Mouse (Mus musculus): ENCODE measurements around the gene Car14.
"Not testable (repeated sequence)": the region's sequence is repeated elsewhere in the genome, so short reads cannot be mapped to it uniquely, and the experiment has no call there.

Car14 gene

DNA sequence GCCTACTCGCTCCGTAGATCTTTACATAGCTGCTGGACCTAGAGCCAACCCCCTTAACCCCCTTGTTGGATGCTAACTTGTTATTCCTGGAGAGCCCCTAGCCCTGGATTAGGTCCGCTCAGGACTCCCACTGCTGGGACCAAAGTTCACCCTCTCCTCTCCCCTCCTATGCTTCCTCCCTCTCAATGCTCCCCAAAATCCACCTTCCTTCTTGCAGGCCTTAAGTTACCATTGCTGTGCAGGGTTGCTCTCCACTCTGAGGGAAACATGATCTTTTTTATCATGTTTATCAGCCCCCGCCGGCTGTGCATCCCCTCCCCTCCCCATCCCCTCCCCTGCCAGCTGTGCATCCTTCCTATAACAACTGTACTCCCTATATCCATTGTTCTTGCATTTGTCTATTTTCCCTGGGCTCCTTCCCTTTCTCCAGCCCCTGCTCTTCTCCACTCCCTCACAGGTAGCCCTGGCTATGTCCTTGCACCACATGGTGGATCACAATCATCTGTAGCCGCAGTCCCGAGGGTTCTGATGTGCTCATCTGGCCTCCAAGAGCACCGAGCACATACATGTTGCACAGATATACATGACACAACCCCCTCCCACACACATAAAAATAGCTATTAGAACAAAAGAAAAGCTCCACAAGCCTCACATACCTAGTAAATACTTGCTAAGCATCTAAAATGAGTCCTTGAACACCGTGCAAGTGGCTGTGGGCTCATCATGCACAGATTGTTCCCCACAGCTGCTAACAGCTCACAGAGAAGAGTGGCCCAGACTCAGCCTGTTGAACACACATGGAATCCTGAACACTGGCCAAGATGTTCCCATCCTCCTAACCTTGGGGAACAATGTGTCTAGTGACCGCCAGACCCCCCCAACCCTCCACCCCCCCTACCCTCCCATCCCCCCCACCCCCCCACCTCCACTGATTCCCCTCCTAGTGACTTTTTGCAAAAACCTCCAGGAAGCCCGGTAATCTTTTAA lies 12.1 kb downstream of the Car14 start:
- DNase-seq (ENCODE audit: low spot score in 2 of 2), result no peak

DNA sequence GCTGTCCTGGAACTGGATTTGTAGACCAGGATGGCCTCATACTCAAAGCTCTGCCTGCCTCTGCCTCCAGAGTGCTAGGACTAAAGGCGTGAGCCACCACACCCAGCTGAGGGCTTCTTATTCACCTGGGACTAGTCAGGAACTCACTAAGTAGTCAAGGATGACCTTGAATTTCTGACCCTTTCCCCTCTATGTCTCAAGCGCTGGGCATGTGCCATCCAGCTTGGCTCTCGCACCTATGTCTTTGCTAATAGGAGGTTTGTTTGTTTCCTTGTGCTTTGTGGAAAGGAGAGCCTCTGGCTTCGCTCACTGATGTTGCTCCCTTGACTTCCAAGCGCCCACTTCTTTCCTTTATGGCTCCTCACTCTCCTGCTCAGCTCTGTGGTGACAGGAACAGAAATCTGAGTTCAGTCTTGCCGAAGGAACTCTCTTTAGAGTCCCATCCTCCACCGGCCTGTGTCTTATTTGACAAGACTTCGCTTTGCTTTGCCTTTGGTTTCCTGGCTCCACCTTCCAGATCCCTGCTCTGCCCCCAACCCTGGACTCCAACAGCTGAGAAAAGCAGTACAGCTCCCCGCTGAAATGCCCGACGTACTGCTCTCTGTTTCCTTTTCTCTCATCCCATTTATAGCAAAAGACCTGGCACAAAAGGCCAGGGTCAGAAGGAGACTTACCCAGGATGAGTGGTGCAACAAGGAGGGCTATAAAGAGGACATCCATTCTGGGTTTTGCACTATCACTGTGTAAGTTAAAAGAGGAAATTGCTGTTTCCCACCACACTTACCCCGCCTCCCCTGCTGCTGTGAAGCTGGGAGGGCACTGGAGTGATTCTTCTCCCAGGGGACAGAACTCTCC lies 13.1 kb downstream of the Car14 start, which contains the start of gene BC028528:
BC028528 (minus strand) TSS at position 795 of the 855 bp plus-strand sequence.
- peak; percentile 84 to 86 for DNase-seq (ENCODE audit: low spot score in 2 of 2)

DNA sequence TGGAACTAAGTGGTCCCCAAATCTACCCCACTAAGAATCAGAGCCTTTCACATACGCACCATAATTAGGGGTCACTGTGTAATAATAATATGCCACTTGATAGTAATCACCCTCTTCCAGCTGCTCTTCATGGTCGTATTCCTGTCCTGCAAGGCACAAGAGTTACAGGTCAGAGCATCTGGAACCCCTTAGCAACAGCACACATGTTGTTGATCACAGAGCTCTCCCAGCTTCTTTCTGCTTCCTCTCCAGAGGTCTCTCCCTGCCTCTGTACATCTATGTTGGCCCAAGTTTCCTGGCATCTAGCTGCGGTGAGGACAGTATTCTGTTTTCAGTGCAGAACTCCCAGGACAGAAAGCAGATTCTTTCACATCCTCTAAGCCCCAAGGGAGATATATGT lies 14.8 kb downstream of the Car14 start:
- no peak for DNase-seq (ENCODE audit: low spot score in 2 of 2)

DNA sequence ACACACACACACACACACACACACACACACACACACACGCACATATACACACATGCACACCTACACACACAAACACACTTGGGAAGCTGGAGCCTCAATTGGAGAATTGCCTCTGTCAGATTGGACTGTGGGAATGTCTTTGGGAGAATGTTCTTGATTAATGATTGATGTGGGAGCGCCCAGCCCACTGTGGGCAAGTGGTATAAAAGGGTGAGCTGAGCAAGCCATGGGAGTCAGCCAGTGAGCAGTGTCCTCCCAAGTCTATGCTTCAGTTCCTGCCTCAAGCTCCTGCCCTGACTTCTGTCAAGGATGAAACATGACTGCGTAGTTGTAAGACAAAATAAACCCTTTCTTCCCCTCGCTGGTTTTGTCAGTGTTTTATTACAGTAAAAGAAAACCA lies 16.9 kb downstream of the Car14 start:
- no peak for DNase-seq (ENCODE audit: low spot score in 2 of 2)

DNA sequence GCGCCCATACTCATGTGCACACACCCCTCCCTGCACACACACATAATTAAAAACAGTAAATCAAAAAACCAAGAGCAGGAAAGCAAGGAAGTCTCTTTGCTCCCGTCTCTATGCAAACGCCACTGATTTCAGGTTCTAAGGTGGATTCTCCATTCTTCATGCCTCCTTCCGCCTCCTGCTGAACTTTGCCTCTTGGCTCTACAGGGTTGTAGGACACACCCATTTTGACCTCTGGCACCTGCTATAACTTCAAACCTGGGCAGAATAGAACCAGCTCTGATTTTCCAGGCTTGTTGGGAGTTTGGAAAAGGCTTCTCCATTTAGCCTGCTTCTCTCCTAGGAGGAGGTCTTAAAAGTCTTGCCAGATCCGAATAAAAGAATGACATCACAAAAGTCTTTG lies 20.1 kb downstream of the Car14 start:
- DNase-seq (ENCODE audit: low spot score in 2 of 2), result no peak

DNA sequence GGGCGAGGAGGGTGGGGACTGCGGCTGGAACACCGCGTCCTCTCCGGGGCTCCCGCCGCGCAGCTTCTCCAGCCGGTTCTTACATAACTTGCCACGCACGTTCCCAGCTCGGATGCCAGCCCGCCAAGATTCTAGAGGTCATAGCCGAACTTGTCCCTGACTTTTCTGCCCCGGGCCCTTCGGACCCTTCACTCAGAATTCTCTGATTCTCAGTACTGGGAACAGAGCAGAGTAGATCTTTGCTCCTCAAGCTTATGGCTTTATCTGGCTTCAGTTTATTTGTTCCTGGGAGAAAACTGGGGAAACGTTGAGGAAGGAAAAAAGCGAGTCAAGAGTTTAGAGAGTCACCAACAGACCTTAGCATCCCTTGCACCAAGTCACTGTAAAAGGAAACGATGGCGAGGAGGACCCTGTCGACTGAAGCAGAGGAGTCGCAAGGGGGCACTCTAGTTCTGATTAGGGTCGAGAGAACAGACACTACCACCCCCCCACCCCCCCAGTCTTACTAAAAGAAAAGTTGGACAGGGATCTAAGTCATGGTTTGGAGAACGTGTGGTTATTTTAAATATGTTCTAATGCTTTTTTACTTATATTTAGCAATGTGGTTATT lies 21.6 kb downstream of the Car14 start:
- DNase-seq (ENCODE audit: low spot score in 2 of 2), result peak; percentile 67 to 75

DNA sequence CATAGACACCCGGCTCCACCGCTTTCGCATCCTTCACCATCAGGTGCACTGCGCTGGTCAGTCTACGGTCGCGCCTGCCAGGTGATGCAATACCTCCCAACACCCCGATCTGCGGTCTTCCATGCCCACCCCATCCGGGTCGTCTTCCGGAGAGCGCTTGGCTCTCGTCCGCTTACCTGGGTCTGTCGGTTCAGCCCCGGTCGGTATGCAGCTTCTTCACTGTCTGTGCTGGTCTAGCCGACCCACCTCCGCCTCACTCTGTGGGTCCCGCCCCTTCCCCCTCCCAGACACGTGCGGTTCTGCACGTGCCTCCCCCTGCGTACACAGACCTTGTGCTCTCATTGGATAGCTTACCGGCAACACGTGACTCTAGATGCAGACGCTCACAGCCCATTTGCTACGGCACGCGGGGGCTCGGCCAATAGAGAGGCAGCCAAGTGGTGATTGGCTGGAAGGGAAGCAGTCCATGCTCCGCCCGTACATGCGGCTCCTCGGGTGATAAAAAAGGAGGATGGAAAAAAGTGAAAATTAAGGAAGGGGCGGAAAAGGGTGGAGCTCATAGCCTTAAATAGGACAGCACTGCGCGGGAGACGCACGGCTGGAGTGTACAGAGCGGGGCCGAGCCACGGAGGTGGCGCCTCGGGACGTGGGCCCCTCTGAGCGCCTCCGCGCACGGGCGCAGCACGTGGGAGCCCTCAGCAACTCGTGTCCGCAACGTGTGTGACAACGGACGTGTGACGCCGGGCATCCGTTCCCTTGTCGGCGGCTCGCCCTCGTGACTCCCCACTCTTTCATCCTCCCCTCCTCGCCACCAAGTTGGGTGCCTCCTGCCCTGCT lies 22.3 kb downstream of the Car14 start, which contains the start of gene Ciart:
Ciart (minus strand) TSS at position 273 of the 837 bp plus-strand sequence.
- DNase-seq (ENCODE audit: low spot score in 2 of 2), result peak; percentile 91

DNA sequence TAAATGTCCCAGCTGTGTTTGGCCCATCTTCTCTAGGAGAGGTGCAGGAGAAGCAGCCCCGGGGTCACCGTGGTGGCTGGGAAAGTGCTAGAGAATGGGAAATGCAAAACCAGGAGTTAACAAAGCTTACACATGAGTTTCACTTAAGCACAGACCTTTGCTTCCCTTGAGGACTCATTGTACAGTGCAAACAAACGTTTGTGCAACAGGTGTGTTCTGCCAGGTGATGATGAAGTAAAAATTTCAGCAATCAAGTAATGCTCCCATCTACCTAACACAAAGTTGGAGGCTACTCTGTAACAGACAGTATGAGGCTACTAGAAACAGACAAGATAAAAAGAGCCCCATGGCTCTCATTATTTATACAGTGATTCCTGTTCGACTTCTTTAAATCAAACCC lies 25.4 kb downstream of the Car14 start:
- DNase-seq (ENCODE audit: low spot score in 2 of 2), result no peak

DNA sequence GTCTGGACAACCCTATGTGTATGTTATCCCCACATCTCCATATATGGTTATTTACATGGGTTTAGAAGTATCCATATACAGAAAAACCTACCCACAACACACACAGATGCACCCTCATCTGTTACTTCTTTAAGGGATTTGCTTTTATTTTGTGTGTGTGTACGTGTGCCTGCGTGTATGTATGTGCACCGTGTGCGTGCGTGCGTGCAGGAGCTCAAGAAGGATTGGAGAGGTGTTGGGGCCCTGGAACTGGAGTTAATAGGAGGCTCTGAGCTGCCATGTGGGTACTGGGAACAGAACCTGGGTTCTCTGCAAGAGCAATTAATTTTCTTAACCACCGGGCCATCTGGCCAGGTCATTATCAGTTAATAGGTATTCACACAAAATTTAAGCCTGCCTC lies 32.4 kb downstream of the Car14 start:
- no peak for DNase-seq (ENCODE audit: low spot score in 2 of 2)

DNA sequence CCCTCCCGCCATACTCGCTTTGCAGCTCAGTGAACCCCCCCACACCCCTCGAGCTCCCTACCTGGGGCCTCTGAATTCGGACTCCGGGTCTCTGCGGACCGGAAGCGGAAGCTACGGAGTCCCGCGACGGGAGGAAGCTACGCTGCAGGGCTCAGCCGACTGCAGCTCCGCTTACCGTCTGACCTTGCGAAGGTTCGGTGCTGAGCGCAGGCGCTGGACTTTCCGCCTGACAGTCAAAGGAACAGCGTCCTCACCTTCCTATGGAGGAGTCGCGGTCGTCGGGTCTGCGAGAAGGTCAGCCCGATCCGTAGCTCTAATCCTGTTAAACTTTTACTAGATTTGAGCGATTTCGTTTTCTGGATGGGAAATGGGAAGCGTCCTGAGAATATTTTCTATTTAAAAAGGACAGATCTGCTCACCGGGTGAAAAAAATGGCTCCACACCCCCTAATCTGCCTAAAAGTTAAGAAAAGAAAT lies 33.1 kb downstream of the Car14 start, which contains the start of gene Mrps21:
Mrps21 (minus strand) TSS at position 128 of the 476 bp plus-strand sequence.
- peak; percentile 87 to 88 for DNase-seq (ENCODE audit: low spot score in 2 of 2)

DNA sequence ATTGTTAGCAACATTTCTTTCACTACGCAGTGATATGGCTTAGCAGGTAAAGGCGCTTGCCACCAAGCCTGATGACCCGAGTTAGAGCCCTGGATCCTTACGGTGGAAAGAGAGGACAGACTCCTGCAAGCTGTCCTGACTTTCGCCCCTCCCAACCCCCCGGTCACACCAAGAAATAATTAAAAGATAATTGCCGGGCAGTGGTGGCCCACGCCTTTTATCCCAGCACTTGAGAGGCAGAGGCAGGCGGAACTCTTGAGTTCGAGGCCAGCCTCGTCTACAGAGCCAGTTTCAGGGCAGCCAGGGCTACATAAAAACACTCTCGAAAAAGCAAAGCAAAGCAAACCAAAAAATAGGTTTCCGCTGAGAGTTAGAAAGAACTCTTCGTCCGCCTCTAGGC lies 33.5 kb downstream of the Car14 start:
- DNase-seq (ENCODE audit: low spot score in 2 of 2), result no peak

DNA sequence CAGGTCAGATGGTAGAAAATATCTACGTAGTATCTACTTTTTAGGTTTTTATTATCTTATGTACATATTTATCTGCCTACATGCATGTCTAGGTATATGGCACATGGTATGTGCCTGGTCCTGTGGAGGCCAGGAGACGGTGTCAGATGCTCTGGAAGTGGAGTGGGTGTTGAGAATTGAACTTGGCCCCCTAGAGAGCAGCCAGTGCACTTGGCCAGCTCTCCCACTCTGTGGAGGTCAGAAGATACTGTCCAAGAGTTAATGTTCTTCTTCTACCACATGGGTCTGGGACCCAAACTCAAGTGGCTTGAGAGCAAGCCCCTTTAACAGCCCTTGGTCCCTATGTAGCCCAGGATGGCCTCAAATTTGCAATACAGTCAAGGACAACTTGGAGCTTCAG lies 37.1 kb downstream of the Car14 start:
- no peak for DNase-seq (ENCODE audit: low spot score in 2 of 2)

DNA sequence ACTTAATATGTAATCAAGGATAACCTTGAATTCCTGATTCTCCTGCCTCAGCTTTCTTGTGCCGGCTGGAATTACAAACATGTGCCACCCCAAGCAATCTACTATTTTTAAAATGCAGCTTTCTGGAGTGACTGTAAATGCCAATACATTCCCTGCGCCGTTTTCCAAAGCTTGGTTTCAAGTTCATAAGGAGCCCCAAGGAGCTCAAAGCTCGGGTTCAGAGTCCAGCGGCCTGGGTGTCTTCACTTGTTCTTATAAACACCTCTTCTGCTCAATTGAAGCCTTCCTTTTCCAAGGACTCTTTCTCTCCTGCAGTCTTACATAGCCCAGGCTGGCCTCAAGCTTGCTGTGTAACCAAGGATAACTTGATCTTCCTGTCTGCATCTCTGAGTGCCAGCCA lies 38.4 kb downstream of the Car14 start:
- DNase-seq (ENCODE audit: low spot score in 2 of 2), result no peak

DNA sequence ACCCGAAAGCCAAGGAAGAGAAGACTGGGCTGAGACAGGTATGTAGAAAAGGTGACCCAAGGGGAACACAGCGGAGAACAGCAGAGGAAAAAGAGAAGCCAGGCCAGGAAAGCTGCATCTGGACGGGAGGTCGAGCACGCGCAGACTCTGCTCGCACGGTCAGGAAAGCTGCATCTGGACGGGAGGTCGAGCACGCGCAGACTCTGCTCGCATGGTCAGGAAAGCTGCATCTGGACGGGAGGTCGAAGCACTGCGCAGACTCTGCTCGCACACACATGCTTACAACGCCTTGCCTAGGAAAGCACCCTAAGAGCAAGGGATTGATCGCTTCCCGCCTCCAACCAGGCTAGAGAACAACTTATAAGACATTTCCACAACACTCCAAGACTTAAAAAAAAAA lies 38.9 kb downstream of the Car14 start:
- no peak for DNase-seq (ENCODE audit: low spot score in 2 of 2)

DNA sequence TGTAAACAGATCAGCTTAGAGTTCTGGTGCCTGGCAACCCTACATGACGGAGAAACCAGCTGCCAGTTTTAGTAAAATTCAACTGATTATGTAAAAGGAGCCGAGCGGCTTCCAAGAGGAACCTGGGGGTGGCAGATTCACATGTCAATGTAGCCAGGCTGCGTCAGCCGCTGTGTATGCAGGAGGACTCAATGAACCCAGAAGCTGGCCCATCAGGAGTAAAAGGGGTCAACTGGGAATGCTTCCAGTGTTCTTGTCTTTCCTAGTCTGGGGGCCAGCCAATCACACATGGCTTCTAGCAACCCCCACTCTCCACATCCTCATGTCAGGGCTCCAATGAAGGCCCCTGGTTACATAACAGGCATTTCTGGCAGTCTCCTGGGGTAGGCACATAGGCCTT lies 39.4 kb downstream of the Car14 start:
- no peak for DNase-seq (ENCODE audit: low spot score in 2 of 2)

DNA sequence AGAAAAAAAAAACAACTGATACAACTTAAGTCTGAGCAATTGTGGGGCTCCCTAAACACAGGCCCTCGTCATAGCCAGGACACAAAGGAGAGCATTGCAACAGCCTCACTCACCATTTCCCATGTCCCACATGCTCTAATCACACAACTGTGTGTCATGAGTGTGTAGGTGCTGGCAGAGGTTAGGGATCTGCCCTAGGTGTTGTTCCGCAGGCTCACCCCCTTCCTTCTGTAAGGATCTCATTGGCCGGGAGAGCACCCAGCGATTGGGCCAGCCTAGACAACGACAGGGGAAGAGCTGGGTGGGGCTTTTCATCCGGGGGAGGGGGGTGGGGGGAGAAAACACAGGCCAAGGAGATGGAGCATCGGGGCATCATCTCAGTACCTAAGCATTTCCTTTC lies 40.9 kb downstream of the Car14 start:
- DNase-seq (ENCODE audit: low spot score in 2 of 2), result no peak

DNA sequence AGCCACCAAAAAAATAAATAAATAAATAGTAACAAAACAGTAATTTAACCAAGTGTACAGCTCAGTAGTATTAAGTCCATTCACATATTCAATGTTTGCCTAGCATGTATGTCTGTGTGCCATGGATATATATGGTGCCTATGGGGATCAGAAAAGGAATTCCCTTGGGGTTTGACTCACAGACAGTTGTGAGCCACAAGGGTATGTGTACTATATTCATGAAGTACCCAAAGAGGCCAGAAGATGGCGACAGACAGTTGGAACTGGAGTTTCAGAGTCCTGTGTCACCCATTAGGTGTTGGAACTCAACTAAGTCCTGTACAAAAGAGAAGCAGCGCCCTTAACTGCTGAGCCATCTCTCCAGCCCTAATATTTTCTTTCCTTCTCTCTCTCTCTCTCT lies 42.7 kb downstream of the Car14 start:
- peak; percentile 74 to 85 for DNase-seq (ENCODE audit: low spot score in 2 of 2)

DNA sequence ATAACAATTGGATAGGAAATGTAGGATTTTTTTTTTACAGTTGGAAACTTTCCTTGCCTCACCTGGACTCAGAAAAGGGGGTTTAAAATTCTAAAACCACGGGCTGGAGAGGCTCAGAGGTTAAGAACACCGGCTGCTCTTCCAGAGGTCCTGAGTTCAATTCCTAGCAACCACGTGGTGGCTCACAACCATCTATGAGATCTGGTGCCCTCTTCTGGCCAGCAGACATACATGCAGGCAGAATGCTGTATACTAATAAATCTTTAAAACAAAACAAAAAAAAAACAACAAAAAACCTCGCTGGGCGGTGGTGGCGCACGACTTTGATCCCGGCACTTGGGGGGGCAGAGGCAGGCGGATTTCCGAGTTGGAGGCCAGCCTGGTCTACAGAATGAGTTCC lies 43.3 kb downstream of the Car14 start:
- DNase-seq (ENCODE audit: low spot score in 2 of 2), result no peak

DNA sequence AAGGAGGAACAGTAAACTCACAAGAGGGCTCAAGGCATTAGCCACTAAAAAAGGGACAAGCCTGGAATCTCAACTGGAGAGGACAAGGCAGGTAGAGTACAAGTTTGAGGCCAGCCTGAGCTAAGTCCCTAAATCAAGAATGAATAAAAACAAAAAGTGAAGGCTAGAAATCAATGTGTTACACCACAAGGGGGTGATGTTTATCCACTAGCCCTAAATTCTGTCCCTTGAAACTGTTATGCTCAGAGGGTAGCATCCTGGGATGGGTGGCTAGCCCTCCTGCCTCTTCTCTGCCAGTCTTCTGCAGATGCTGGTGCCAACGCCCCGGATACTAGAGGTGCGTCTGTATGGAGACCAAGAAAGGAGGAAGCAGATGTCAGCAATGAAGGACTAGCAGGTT lies 44.2 kb downstream of the Car14 start:
- DNase-seq (ENCODE audit: low spot score in 2 of 2), result no peak

DNA sequence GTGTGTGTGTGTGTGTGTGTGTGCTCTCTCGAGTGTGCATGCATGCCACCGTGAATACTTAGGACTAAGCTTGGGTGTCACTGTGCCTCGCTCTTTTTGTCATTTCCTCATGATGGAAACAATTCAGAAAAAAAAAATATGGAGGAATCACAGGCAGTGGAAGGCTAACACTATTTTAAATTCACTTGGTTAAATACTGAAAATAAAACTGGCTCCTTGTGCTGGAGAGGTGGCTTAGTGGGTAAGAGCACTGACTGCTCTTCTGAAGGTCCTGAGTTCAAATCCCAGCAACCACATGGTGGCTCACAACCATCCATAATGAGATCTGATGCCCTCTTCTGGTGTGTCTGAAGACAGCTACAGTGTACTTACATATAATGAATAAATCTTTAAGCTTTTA lies 46.2 kb downstream of the Car14 start:
- not testable (repeated sequence) for DNase-seq (ENCODE audit: low spot score in 2 of 2)

DNA sequence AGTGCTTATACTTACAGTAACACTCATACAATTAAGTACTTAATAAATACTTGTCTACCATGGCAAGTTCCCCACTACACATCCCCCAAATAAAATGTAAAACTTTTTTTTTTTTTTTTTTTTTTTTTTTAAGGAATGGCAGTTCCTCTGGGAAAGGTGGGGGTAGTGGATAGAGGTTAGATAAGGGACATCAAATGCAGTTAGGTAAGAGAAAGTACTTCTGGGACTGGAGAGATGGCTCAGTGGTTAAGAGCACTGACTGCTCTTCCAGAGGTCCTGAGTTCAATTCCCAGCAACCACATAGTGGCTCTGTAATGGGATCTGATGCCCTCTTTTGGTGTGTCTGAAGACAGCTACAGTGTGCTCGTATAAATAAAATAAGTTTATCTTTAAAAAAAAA lies 47.4 kb downstream of the Car14 start:
- DNase-seq (ENCODE audit: low spot score in 2 of 2), result not testable (repeated sequence)
